Mouse (Mus musculus) embryonic facial prominence, embryonic 14.5 days (tissue): Measurements from ENCODE around the gene Dcaf6. TPM values are rescaled to one million over a fixed set of nuclear protein-coding genes. Genes with fewer than 3 reads are reported as not detected.

Source experiments
- ATAC-seq: fragments of 200-750 bp; cut with Nextera tagmentation; 2 replicates; pipeline ENCODE4 v1.8.0; 2017; ENCODE audit warnings: low read depth, moderate number of reproducible peaks, moderate TSS enrichment
- DNase-seq: peaks from one replicate; pipeline ENCODE4 v3.0.0-alpha.2; 2015; ENCODE audit warnings: low spot score
- H3K27ac ChIP-seq: fragments of 300-500 bp; sonication (generic); replicated peaks from 2 replicates; pipeline ENCODE4 v1.5.1; 2014; ENCODE audit warnings: low read depth, mild to moderate bottlenecking, low read length, moderate library complexity
- H3K27me3 ChIP-seq: fragments of 300-500 bp; sonication (generic); replicated peaks from 2 replicates; pipeline ENCODE4 v1.6.1; 2014; ENCODE audit warnings: low read length; ENCODE audit not compliant: control insufficient read depth, insufficient read depth
- H3K36me3 ChIP-seq: fragments of 300-500 bp; sonication (generic); 2 replicates; pipeline ENCODE4 v1.6.1; 2014; ENCODE audit warnings: low read length, mixed read lengths; ENCODE audit not compliant: control insufficient read depth, insufficient read depth
- H3K4me1 ChIP-seq: fragments of 300-500 bp; sonication (generic); 2 replicates; pipeline ENCODE4 v1.6.1; 2014; ENCODE audit warnings: antibody characterized with exemption, low read length; ENCODE audit not compliant: control insufficient read depth, insufficient read depth
- H3K4me2 ChIP-seq: fragments of 300-500 bp; sonication (generic); 2 replicates; pipeline ENCODE4 v1.6.1; 2014; ENCODE audit warnings: low read depth, mild to moderate bottlenecking, low read length, moderate library complexity, mixed read lengths
- H3K4me3 ChIP-seq: fragments of 300-500 bp; sonication (generic); 2 replicates; pipeline ENCODE4 v1.5.1; 2014; ENCODE audit warnings: low read depth, mild to moderate bottlenecking, low read length
- H3K9ac ChIP-seq: fragments of 300-500 bp; sonication (generic); 2 replicates; pipeline ENCODE4 v1.6.1; 2014; ENCODE audit warnings: low read depth, mild to moderate bottlenecking, low read length, moderate library complexity, mixed read lengths
- H3K9me3 ChIP-seq: fragments of 300-500 bp; sonication (generic); 2 replicates; pipeline ENCODE4 v1.6.1; 2016; ENCODE audit warnings: low read length; ENCODE audit not compliant: control insufficient read depth
- WGBS: fragments of 180-500 bp; shearing (Covaris S2); extraction: QIAGEN DNeasy Blood & Tissue Kit; methylation state at CpG from one replicate; pipeline ENCODE4 v1.1.7; 2014; 5-methylcytosine and 5-hydroxymethylcytosine counted together
- polyA plus RNA-seq: library from polyadenylated mRNA; unstranded; fragments of >200 nt; fragmentation: Nextera tagmentation; extraction: Ambion mirVana; gene quantifications from 2 replicates; pipeline ENCODE4 v1.2.1, GENCODE M21; 2014

Gene Dcaf6
- polyA plus RNA-seq, 1 experiment from 2014 or later = 20.9 TPM

DNA sequence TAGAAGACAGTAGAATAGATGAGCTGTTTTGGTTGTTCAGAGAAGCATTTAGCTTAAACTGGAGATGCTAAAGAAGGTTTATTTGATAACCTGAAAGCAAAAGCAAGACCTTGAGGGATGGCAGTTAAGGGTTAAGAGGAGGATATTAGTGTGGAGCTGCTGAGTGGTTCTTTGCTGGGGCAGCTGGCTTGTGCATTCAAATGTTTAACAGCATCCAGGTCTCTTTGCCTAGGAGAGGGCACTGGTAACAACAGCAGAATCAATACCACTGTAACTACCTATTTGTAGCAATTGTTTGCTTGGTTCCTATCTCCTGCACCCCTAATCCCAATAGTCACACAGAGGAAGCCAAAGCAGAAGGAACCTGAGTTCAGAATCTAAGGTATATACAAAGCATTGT, 9.4 kb upstream of the Dcaf6 start:
- H3K4me1 ChIP-seq = no peaks in the 10 kb centered on the region; the same call in 1 of the 2 replicates
- DNase-seq (no peak), ATAC-seq (no peak)
- no peaks in the 10 kb centered on the region for H3K36me3 ChIP-seq
- no peak overlapping the region for H3K9ac ChIP-seq
- H3K4me3 ChIP-seq = no peak overlapping the region
- H3K4me2 ChIP-seq = no peak overlapping the region
- no peaks in the 10 kb centered on the region for H3K9me3 ChIP-seq
- H3K27ac ChIP-seq = no peak overlapping the region
- no peaks in the 10 kb centered on the region for H3K27me3 ChIP-seq

GRCm38 (mm10) chr1:165468971-165469370, 8.7 kb upstream of the Dcaf6 start:
- H3K4me3 ChIP-seq = no peak overlapping the region
- no peaks in the 10 kb centered on the region for H3K9me3 ChIP-seq
- H3K4me2 ChIP-seq = no peak overlapping the region
- no peaks in the 10 kb centered on the region for H3K36me3 ChIP-seq
- ATAC-seq (no peak), DNase-seq (no peak)
- H3K27me3 ChIP-seq = no peaks in the 10 kb centered on the region
- H3K4me1 ChIP-seq = no peaks in the 10 kb centered on the region; the same call in 1 of the 2 replicates
- H3K9ac ChIP-seq = no peak overlapping the region
- no peak overlapping the region for H3K27ac ChIP-seq

GRCm38 (mm10) chr1:165464574-165464973, 4.3 kb upstream of the Dcaf6 start:
- no peaks in the 10 kb centered on the region for H3K9me3 ChIP-seq
- DNase-seq = no peak
- 80% methylated on average over 3 of the region's 3 CpGs for WGBS
- no peak overlapping the region for H3K9ac ChIP-seq
- no peaks in the 10 kb centered on the region for H3K27me3 ChIP-seq
- H3K27ac ChIP-seq = no peak overlapping the region
- H3K4me1 ChIP-seq = no peaks in the 10 kb centered on the region; the same call in 1 of the 2 replicates
- no peak overlapping the region for H3K4me3 ChIP-seq
- no peak overlapping the region for H3K4me2 ChIP-seq
- no peak for ATAC-seq
- no peaks in the 10 kb centered on the region for H3K36me3 ChIP-seq

DNA sequence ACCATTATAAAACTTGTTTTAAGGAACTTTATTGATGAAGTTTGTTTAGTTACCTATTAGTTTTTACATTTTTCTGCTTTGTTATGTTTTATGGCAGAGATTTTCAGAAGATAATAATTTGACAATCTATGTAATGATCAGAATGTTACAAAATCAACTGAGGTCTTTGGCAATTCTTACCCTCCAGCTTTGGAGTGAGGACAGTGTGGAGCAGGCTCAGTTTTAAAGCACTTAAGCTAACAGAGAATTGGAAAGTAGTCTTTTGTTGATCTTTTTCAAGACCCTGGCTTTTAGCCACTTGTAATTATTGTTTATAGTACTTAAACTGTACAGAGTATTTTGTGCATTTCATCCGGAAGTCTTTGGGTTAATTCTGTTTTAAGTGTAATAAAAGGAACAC, 2.6 kb upstream of the Dcaf6 start:
- no peak overlapping the region for H3K4me3 ChIP-seq
- H3K4me2 ChIP-seq = no peak overlapping the region
- H3K4me1 ChIP-seq = peaks cover 10% of the 10 kb centered on the region
- H3K9me3 ChIP-seq = no peaks in the 10 kb centered on the region
- no peaks in the 10 kb centered on the region for H3K36me3 ChIP-seq
- no peak overlapping the region for H3K9ac ChIP-seq
- 64% methylated on average over 1 of the region's 1 CpGs for WGBS
- no peak for ATAC-seq
- H3K27me3 ChIP-seq = no peaks in the 10 kb centered on the region
- DNase-seq = no peak
- H3K27ac ChIP-seq = no peak overlapping the region

GRCm38 (mm10) chr1:165461681-165462080, 1.4 kb upstream of the Dcaf6 start:
- Histone ChIP-seq H3K4me2 (peak overlapping the region; percentile 72), H3K4me1 (peaks cover 11% of the 10 kb centered on the region), H3K27ac (peak overlapping the region; percentile 69; the same call in 1 of the 2 replicates), H3K9ac (peak overlapping the region; percentile 76), H3K4me3 (peak overlapping the region; percentile 97), H3K36me3 (no peaks in the 10 kb centered on the region), H3K9me3 (no peaks in the 10 kb centered on the region), H3K27me3 (no peaks in the 10 kb centered on the region)
- DNase-seq (no peak), ATAC-seq (no peak)
- 4% methylated on average over 9 of the region's 9 CpGs for WGBS

DNA sequence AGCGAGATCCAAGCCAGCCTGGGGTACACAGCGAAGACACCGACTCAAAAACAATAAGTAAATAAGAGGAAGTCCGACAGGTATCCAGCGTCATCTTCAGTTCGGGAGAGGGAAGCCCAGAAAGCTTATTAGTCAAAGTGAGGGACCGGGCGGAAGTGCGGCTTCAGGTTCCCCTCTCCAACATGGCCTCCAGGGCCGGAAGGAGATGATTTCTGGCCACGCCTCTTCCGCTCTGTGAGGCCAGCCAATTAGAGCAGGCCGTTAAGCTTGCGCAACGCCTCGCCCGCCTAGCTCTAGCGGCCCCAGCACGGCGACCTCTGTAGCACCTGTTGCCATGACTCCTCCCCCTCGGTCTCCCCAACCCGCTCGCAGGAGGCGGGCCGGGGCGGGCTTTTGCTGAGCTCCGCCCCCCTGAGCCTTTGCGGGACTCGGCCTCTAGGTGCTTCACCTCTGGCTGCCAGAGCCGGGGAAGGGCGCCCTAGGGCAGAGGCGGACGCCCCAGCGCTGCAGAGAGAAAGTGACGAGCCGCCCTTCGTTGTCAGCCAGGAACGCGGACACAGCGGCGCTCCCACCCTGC, 614 bp upstream of the Dcaf6 start:
- DNase-seq (peak; percentile 100), ATAC-seq (peak; percentile 96)
- Histone ChIP-seq H3K27me3 (no peaks in the 10 kb centered on the region), H3K4me1 (peaks cover 11% of the 10 kb centered on the region), H3K9ac (peak overlapping the region; percentile 85), H3K9me3 (no peaks in the 10 kb centered on the region), H3K4me2 (peak overlapping the region; percentile 82), H3K4me3 (peak overlapping the region; percentile 97), H3K27ac (peak overlapping the region; percentile 95), H3K36me3 (no peaks in the 10 kb centered on the region)
- under 1% methylated on average over 40 of the region's 41 CpGs for WGBS

DNA sequence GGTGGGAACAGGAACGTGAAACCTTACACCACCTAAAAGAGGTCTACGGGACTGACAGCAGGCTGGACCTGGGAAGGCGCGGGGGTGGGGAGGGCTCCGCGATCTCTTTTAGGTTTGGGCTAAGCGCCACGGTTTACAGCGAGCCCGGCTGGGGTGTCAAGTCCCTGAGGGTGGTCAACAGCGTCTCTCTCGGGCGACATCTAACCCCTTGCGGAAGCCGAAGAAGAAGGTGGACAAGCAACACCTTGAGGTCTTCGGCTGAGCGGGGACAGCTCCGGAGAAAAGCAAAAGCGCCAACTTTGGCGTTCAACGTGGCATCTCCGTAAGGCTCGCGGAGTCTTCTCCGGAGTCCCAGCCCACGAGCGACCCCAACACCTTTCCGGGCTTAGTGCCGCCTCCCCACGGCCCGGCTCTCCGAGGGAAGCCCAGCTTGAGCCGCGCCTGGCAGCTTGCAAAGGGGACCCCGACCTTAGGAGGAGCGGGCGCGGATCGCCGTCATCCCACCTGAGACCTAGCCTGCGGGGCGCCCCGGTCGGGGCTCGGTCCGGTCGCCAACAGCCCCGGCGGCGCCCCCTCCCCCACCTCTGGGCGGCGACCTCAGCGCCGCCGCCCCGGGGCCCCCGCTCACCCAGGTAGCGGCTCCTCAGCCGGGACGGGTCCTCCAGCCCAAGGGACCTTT, 633 bp downstream of the Dcaf6 start:
- ATAC-seq (no peak; the same call in 1 of the 2 replicates), DNase-seq (peak; percentile 59)
- peak overlapping the region; percentile 85 for H3K9ac ChIP-seq
- H3K4me1 ChIP-seq = peaks cover 11% of the 10 kb centered on the region
- 0% methylated on average over 35 of the region's 60 CpGs for WGBS
- no peaks in the 10 kb centered on the region for H3K9me3 ChIP-seq
- peak overlapping the region; percentile 82 for H3K4me2 ChIP-seq
- peak overlapping the region; percentile 95 for H3K27ac ChIP-seq
- H3K4me3 ChIP-seq = peak overlapping the region; percentile 97
- no peaks in the 10 kb centered on the region for H3K27me3 ChIP-seq
- H3K36me3 ChIP-seq = no peaks in the 10 kb centered on the region

- H3K9ac ChIP-seq = peak overlapping the region; percentile 85
- ATAC-seq (no peak), DNase-seq (no peak)
- no peaks in the 10 kb centered on the region; the same call in 1 of the 2 replicates for H3K9me3 ChIP-seq
- no peaks in the 10 kb centered on the region for H3K27me3 ChIP-seq
- peaks cover 11% of the 10 kb centered on the region for H3K4me1 ChIP-seq
- WGBS = 19% methylated on average over 7 of the region's 7 CpGs
- H3K4me3 ChIP-seq = peak overlapping the region; percentile 97
- peak overlapping the region; percentile 95; the same call in 1 of the 2 replicates for H3K27ac ChIP-seq
- no peaks in the 10 kb centered on the region for H3K36me3 ChIP-seq
- H3K4me2 ChIP-seq = peak overlapping the region; percentile 82
These were observed 1.2 kb downstream of the Dcaf6 start for GRCm38 (mm10) chr1:165459041-165459502.

- Histone ChIP-seq H3K4me3 (no peak overlapping the region), H3K9me3 (no peaks in the 10 kb centered on the region), H3K4me1 (no peaks in the 10 kb centered on the region), H3K36me3 (no peaks in the 10 kb centered on the region), H3K4me2 (no peak overlapping the region), H3K27me3 (no peaks in the 10 kb centered on the region), H3K27ac (no peak overlapping the region), H3K9ac (no peak overlapping the region)
- WGBS = 73% methylated on average over 3 of the region's 3 CpGs
- DNase-seq = no peak
- no peak for ATAC-seq
These were observed 18.6 kb downstream of the Dcaf6 start for GRCm38 (mm10) chr1:165441719-165442118.
